Mouse (Mus musculus) intestine, embryonic 14.5 days (tissue): ENCODE measurements around the gene Fcho1. TPM values are rescaled to one million over a fixed set of nuclear protein-coding genes. Genes with fewer than 3 reads are reported as not detected.

Experiments used
- ATAC-seq: fragments of 200-750 bp; cut with Nextera tagmentation; replicated peaks from 2 replicates; pipeline ENCODE4 v1.8.0; 2017; ENCODE audit warnings: low read depth, moderate number of reproducible peaks, moderate TSS enrichment, moderate library complexity; ENCODE audit not compliant: low FRiP score, low TSS enrichment
- DNase-seq: peaks from one replicate; pipeline ENCODE4 v3.0.0-alpha.2; 2018; ENCODE audit warnings: low spot score
- H3K27ac ChIP-seq: fragments of 300-500 bp; sonication (generic); 2 replicates; pipeline ENCODE4 v1.5.1; 2014; ENCODE audit warnings: low read depth, mild to moderate bottlenecking, control low read depth
- H3K27me3 ChIP-seq: fragments of 300-500 bp; sonication (generic); replicated peaks from 2 replicates; pipeline ENCODE4 v1.6.1; 2014; ENCODE audit warnings: low read length, control low read depth; ENCODE audit not compliant: control insufficient read depth, insufficient read depth
- H3K36me3 ChIP-seq: fragments of 300-500 bp; sonication (generic); 2 replicates; pipeline ENCODE4 v1.6.1; 2014; ENCODE audit warnings: low read length, control low read depth; ENCODE audit not compliant: control insufficient read depth, insufficient read depth
- H3K4me1 ChIP-seq: fragments of 300-500 bp; sonication (generic); replicated peaks from 2 replicates; pipeline ENCODE4 v1.6.1; 2014; ENCODE audit warnings: low read length, control low read depth, mixed read lengths; ENCODE audit not compliant: control insufficient read depth, insufficient read depth
- H3K4me2 ChIP-seq: fragments of 300-500 bp; sonication (generic); 2 replicates; pipeline ENCODE4 v1.6.1; 2014; ENCODE audit warnings: low read length
- H3K4me3 ChIP-seq: fragments of 300-500 bp; sonication (generic); 2 replicates; pipeline ENCODE4 v1.5.1; 2014; ENCODE audit warnings: low read depth, low read length, control low read depth, mixed read lengths
- H3K9ac ChIP-seq: fragments of 300-500 bp; sonication (generic); 2 replicates; pipeline ENCODE4 v1.6.1; 2014; ENCODE audit warnings: mild to moderate bottlenecking, low read length
- H3K9me3 ChIP-seq: fragments of 300-500 bp; sonication (generic); 2 replicates; pipeline ENCODE4 v1.6.1; 2016; ENCODE audit warnings: low read length, control low read depth; ENCODE audit not compliant: control insufficient read depth
- WGBS: fragments of 180-500 bp; shearing (Covaris S2); extraction: QIAGEN DNeasy Blood & Tissue Kit; methylation state at CpG from one replicate; pipeline ENCODE4 v1.1.7; 2014; 5-methylcytosine and 5-hydroxymethylcytosine counted together
- polyA plus RNA-seq: library from polyadenylated mRNA; unstranded; fragments of >200 nt; fragmentation: Nextera tagmentation; extraction: Ambion mirVana; gene quantifications from 2 replicates; pipeline ENCODE4 v1.2.1, GENCODE M21; 2014

Gene Fcho1
- polyA plus RNA-seq, 1 experiment from 2014 or later: 6.9 TPM

DNA sequence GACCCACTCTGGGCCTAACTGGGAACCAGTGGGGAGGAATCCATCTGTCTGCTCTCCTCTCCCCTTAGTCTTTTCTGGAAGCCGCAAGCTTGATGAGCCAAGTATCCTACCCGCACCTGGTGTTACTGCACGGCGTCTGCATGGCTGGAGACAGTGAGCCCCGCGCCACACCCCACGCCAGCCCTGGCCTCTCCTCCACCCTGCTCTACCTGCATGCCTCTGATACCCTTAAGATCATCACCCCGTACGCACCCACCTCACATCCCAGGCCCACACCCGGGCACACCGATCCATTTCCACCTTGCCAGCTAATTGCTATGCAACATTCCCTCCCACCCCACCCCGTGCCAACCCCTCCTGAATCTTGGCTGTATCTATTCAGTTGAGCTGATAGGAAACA is 42.7 kb downstream of the Fcho1 start:
- WGBS: 74% methylated on average over 12 of the region's 12 CpGs
- H3K9me3 ChIP-seq: no peaks in the 10 kb centered on the region

DNA sequence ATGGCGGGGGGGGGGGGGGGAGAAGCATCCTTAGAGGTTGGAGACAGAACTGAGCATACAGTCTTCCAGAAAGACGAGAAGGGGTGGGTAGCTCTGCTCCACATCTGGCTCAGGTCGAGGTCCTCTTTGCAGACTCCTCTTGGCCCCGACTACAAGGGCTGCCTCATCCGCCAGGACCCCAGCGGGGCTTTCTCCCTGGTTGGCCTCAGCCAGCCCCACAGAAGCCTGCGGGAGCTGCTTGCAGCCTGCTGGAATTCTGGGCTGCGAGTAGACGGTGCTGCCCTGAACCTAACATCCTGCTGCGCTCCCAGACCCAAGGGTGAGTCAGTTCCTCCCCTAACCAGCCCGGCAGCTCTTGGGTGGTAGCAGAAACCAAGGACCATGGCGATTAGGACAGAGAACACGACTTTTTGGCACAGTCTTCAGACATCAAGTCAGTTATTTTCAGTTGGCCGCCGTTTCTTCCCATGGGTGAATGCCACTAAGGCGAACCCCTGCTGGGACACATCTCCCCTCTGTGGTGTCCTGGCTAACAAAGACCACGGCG is 44.1 kb downstream of the Fcho1 start:
- WGBS: 18% methylated on average over 18 of the region's 18 CpGs
- Histone ChIP-seq H3K9ac (no peak overlapping the region), H3K4me2 (no peak overlapping the region), H3K27me3 (peaks cover 89% of the 10 kb centered on the region), H3K27ac (no peak overlapping the region), H3K9me3 (no peaks in the 10 kb centered on the region), H3K4me1 (peaks cover 4% of the 10 kb centered on the region), H3K4me3 (no peak overlapping the region), H3K36me3 (no peaks in the 10 kb centered on the region)
- no peak for ATAC-seq
- peak; percentile 61 for DNase-seq

More for the DNA sequence above, 42.7 kb downstream of the Fcho1 start:
- Histone ChIP-seq H3K36me3 (no peaks in the 10 kb centered on the region), H3K4me2 (no peak overlapping the region), H3K27ac (no peak overlapping the region), H3K9ac (no peak overlapping the region), H3K4me3 (no peak overlapping the region), H3K4me1 (peaks cover 4% of the 10 kb centered on the region), H3K27me3 (peaks cover 100% of the 10 kb centered on the region)
- no peak for DNase-seq
- ATAC-seq: no peak

DNA sequence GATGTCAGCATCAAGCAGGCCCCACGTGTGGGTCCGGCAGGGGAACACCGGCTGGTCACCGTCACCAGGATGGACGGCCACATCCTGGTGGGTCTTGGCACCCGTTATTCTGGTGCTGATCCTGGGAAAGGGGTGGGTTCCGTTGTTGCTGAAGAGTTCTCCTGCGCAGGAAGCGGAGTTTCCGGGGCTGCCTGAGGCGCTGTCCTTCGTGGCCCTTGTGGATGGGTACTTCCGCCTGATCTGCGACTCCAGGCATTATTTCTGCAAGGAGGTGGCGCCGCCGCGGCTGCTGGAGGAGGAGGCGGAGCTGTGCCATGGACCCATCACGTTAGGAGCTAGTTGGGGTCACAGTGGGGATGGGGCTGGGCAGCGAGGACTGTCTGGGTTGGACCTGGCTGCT is 45.0 kb downstream of the Fcho1 start:
- H3K4me1 ChIP-seq: 0 out of 2 replicates have a peak, but pooled peaks cover 3% of the 10 kb centered on the region
- H3K36me3 ChIP-seq: no peaks in the 10 kb centered on the region
- no peak overlapping the region for H3K9ac ChIP-seq
- H3K9me3 ChIP-seq: no peaks in the 10 kb centered on the region
- WGBS: 7% methylated on average over 21 of the region's 21 CpGs
- no peak overlapping the region; the same call in 1 of the 2 replicates for H3K4me2 ChIP-seq
- no peak overlapping the region for H3K4me3 ChIP-seq
- no peak overlapping the region for H3K27ac ChIP-seq
- H3K27me3 ChIP-seq: peaks cover 80% of the 10 kb centered on the region
- ATAC-seq: no peak
- DNase-seq: no peak

DNA sequence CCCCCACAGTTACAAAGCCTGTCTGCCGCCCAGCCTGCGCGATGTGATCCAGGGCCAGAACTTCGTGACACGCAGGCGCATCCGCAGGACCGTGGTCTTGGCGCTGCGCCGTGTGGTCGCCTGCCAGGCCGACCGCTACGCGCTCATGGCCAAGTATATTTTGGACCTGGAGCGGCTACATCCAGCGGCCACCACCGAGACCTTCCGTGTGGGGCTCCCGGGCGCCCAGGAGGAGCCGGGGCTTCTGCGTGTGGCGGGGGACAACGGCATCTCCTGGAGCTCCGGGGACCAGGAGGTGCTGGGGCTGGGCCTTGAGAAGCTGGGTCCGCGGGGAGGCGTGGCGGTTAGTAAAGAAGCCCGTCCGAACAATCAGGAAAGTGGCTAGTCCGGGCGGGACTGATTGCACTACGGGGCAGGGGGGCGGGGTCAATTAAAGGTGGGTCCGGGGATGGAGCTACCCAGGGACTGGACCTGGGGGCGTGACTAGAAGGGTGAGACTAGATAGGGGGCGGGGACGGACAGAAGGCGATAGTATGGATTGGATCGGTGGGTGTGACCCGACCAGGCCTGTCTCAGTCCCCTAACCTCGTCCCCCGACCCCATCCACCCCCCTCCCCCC is 45.9 kb downstream of the Fcho1 start:
- no peak overlapping the region for H3K27ac ChIP-seq
- peak overlapping the region; percentile 49 for H3K4me2 ChIP-seq
- 0 out of 2 replicates have a peak, but pooled peaks cover 3% of the 10 kb centered on the region for H3K4me1 ChIP-seq
- no peaks in the 10 kb centered on the region for H3K36me3 ChIP-seq
- H3K4me3 ChIP-seq: peak overlapping the region; percentile 15; the same call in 1 of the 2 replicates
- WGBS: 3% methylated on average over 46 of the region's 46 CpGs
- DNase-seq (peak; percentile 57), ATAC-seq (0 out of 2 replicates have a peak, but pooled peaks have one; percentile 19)
- peaks cover 77% of the 10 kb centered on the region for H3K27me3 ChIP-seq
- H3K9me3 ChIP-seq: no peaks in the 10 kb centered on the region
- no peak overlapping the region for H3K9ac ChIP-seq

DNA sequence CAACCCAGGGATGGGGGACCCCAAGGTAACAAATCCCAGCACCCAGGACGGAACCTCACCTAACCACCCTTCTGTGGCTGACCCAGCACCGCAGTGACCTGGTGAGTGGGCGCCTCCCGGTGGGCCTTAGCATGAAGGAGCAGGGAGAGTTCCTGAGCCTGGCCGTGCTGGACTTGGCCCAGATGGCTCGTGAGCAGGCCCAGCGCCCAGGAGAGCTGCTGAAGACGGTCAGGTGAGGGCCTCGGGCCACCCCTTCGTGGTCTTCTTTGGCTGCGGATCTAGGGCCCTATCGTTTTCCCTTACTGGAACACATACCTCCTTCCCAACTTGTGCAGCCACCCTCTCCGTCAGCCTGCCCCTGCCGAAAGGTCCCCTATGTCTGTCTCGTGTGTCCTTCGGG is 46.4 kb downstream of the Fcho1 start:
- H3K27ac ChIP-seq: no peak overlapping the region
- peak overlapping the region; percentile 49 for H3K4me2 ChIP-seq
- WGBS: 27% methylated on average over 16 of the region's 16 CpGs
- H3K27me3 ChIP-seq: peaks cover 71% of the 10 kb centered on the region
- no peaks in the 10 kb centered on the region for H3K9me3 ChIP-seq
- H3K4me3 ChIP-seq: 0 out of 2 replicates have a peak overlapping the region, but pooled peaks have one; percentile 15
- no peak overlapping the region for H3K9ac ChIP-seq
- DNase-seq (no peak), ATAC-seq (no peak)
- no peaks in the 10 kb centered on the region for H3K36me3 ChIP-seq
- H3K4me1 ChIP-seq: 0 out of 2 replicates have a peak, but pooled peaks cover 3% of the 10 kb centered on the region

DNA sequence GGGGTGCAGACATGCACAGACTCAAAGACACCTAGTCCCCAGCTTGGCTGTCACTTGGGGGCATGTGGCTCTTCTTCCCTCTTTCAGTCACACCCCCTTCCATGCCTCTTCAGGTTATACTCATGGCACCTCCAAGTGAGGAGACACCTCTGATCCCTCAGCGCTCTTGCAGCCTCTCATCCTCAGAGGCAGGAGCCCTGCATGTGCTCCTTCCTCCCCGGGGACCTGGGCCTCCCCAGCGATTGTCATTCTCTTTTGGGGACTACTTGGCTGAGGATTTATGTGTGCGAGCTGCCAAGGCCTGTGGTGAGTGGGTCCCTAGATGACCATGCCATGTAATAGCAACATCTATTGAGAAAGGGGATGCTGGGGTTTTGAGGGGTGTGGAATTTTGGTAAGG is 47.3 kb downstream of the Fcho1 start:
- H3K27me3 ChIP-seq: peaks cover 62% of the 10 kb centered on the region
- 62% methylated on average over 4 of the region's 4 CpGs for WGBS

DNA sequence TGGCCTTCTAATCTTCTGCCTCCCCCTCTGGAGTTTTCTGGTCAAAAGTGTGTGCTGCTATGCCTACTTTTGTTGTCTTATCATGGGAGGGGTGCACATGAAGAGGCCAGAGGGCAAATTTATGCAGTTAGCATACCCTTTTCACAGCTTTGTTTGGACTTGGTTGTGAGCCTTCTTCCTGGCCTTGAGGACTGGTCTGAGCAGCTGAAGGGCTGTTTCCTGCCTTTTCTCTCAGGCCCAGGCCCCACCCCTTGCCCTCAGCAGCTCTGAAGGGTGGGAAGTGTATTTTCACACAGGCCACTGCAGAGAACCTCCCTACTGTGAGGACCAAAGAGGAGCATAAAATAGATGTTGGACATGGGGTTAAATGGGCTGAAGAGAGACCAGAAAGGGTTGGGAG is 48.0 kb downstream of the Fcho1 start:
- Histone ChIP-seq H3K9ac (no peak overlapping the region), H3K9me3 (no peaks in the 10 kb centered on the region), H3K4me1 (0 out of 2 replicates have a peak, but pooled peaks cover 3% of the 10 kb centered on the region), H3K4me3 (no peak overlapping the region), H3K27ac (no peak overlapping the region), H3K36me3 (no peaks in the 10 kb centered on the region), H3K27me3 (peaks cover 56% of the 10 kb centered on the region), H3K4me2 (no peak overlapping the region)
- no peak for ATAC-seq
- no peak for DNase-seq

More for the DNA sequence above, 47.3 kb downstream of the Fcho1 start:
- H3K36me3 ChIP-seq: no peaks in the 10 kb centered on the region
- no peak for DNase-seq
- no peak overlapping the region for H3K9ac ChIP-seq
- H3K27ac ChIP-seq: no peak overlapping the region
- 0 out of 2 replicates have a peak, but pooled peaks cover 3% of the 10 kb centered on the region for H3K4me1 ChIP-seq
- no peak for ATAC-seq
- H3K9me3 ChIP-seq: no peaks in the 10 kb centered on the region
- H3K4me2 ChIP-seq: no peak overlapping the region
- no peak overlapping the region for H3K4me3 ChIP-seq

DNA sequence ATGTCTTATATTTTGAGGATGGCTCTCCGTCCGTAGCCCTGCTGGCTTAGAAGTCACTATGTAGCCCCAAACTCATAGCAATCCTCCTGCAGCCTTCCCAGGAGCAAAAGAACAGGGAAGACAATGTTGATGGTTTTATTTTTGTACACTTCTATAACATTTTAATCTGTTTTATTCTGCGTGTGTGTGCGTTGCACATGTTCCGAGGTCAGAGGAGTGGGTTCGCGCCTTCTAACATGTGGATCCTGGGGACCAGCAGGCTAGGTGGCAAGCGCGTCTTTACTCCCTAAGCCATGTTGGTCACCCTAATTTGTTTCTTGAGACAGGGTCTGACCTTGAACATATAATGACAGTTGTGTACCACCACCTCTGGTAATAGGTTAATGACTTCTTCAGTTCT is 48.7 kb downstream of the Fcho1 start:
- H3K27ac ChIP-seq: peak overlapping the region; percentile 40; the same call in 1 of the 2 replicates
- no peak for ATAC-seq
- no peaks in the 10 kb centered on the region for H3K36me3 ChIP-seq
- peak overlapping the region; percentile 67 for H3K4me3 ChIP-seq
- 55% methylated on average over 9 of the region's 9 CpGs for WGBS
- no peaks in the 10 kb centered on the region for H3K9me3 ChIP-seq
- peak overlapping the region; percentile 60 for H3K9ac ChIP-seq
- DNase-seq: no peak
- H3K27me3 ChIP-seq: peaks cover 48% of the 10 kb centered on the region
- peak overlapping the region; percentile 77 for H3K4me2 ChIP-seq
- H3K4me1 ChIP-seq: peaks cover 8% of the 10 kb centered on the region; the same call in 1 of the 2 replicates
